Mouse (Mus musculus) lung, postnatal 0 days (tissue): ENCODE data around the gene Vmn2r87.
"Not testable (repeated sequence)": the region's sequence is repeated elsewhere in the genome, so short reads cannot be mapped to it uniquely, and the experiment has no call there.

Source experiments
- CTCF ChIP-seq: IDR thresholded peaks from 2 replicates; pipeline ENCODE4 v1.5.1; 2016; ENCODE audit warnings: antibody characterized with exemption, mild to moderate bottlenecking
- EP300 ChIP-seq: IDR thresholded peaks from 2 replicates; pipeline ENCODE4 v1.6.1; 2016; ENCODE audit warnings: antibody characterized with exemption, mild to moderate bottlenecking, control low read depth

DNA sequence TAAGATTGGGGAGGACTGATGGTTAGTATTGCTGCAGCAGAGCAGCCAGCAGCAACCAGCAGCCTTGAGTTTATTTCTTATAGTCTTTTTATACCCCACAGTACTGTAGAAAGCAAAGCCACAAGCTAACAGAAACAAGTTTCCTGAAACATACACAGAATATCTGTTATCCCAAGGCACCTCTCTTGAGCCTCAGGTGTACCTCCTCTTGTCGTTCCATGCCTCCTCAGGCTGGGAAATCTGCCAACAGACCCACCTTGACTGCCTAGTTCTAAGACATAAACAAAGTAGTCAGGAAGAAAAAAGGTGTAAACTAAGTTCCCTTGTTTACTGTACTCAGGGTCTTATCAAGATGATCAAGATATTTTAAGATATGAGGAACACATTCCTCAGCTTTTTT, 47.1 kb upstream of the Vmn2r87 start:
- not testable (repeated sequence) for TF ChIP-seq CTCF
- 0 out of 2 replicates have a peak, but pooled peaks have one; percentile 33 for TF ChIP-seq EP300
